Mouse (Mus musculus): Measurements from ENCODE around the gene Il4ra. TPM values are rescaled to one million over a fixed set of nuclear protein-coding genes. Genes with fewer than 3 reads are reported as not detected.

Il4ra gene
- total and polyA plus RNA-seq, 3 experiments = 18.2 to 27.4 (median 26.4) TPM

DNA sequence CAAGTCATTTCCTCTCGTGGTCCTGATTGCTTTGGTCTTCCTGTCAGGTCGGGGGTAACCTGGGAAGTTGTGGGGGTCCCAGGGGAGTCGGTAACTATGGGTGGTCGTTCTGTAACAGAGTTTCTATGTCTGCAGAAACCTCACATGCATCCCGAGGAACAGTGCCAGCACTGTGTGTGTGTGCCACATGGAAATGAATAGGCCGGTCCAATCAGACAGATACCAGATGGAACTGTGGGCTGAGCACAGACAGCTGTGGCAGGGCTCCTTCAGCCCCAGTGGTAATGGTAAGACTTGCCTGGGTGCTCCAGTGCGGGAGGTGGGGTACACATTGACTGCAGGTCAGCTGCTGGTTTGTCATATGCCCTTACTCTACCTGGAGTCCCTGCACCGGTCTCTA lies 17.0 kb downstream of the Il4ra start:
- TF ChIP-seq HCFC1 (IDR thresholded peaks at IDR 0.05; ENCODE audit: low read depth, low read length) (no peak), POLR2AphosphoS2 (IDR thresholded peaks at IDR 0.05; ENCODE audit: low read depth, low read length) (no peak), SMC3 (IDR thresholded peaks at IDR 0.05; ENCODE audit: low read depth, low read length) (no peak), ZNF384 (IDR thresholded peaks at IDR 0.05; ENCODE audit: low read depth, low read length) (no peak), JUND (conservative IDR thresholded peaks at IDR 0.05; ENCODE audit: low read depth, low read length) (no peak), ZC3H11A (IDR thresholded peaks at IDR 0.05; ENCODE audit: low read depth, low read length) (no peak), E2F4 (IDR thresholded peaks at IDR 0.05; ENCODE audit: insufficient replicate concordance, low read depth, low read length) (no peak), MAZ (IDR thresholded peaks at IDR 0.05; ENCODE audit: low read depth, low read length) (no peak), CTCF (conservative IDR thresholded peaks at IDR 0.05 in 1 of 2, IDR thresholded peaks at IDR 0.05 in 1 of 2; ENCODE audit: low read depth in 2 of 2, low read length in 2 of 2) (no peak), ZMIZ1 (IDR thresholded peaks at IDR 0.05; ENCODE audit: low read depth, low read length) (no peak), POLR2A (IDR thresholded peaks at IDR 0.05; ENCODE audit: low read depth, low read length) (no peak), ETS1 (conservative IDR thresholded peaks at IDR 0.05; ENCODE audit: low read depth, low read length) (no peak)
- dilution Hi-C loops (cut with MboI; ENCODE audit: extremely low pct_ligation_motif_present, extremely low pct_unique_long_range_greater_than_20kb, low sequenced_read_pairs) = no loop called here

DNA sequence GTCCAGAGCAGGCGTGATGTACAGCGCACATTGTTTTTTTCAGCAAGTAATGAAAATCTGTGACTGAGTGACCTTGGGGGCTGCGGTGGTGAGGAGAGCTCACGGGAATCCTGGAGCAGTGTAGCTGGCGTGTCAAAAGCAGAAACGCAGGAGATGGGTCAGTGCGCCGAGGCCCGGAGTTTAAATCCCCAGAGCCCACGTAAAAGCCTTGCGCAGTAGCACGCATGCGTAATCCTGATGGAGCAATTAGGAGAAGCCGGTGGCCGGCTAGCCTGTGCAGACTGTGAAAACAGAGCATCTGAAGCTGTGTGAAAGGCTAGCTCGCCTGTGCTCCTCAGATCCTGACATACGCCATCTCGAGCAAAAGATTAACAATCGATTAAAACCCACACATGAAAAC lies 20.0 kb downstream of the Il4ra start:
- no peak overlapping the region for H3K4me3 ChIP-seq (replicated peaks in 1 of 3; ENCODE audit: low read depth in 2 of 3, low read length in 2 of 3, poor library complexity in 1 of 3)
- no peaks in the 10 kb centered on the region for H3K27me3 ChIP-seq (replicated peaks)
- no peak overlapping the region for H3K4me2 ChIP-seq (ENCODE audit: insufficient read depth, low read depth, poor library complexity, severe bottlenecking)
- no peak for DNase-seq (ENCODE audit: extremely low read depth)
- H3K27ac ChIP-seq (ENCODE audit: insufficient read depth, low read depth) = no peak overlapping the region
- H3K9me3 ChIP-seq (replicated peaks; ENCODE audit: low read length) = no peaks in the 10 kb centered on the region
- in situ Hi-C loops (cut with MboI; ENCODE audit: low pct_ligation_motif_present, low pct_unique_long_range_greater_than_20kb, low sequenced_read_pairs) (no loop called here), dilution Hi-C loops (cut with MboI; ENCODE audit: extremely low pct_ligation_motif_present, extremely low pct_unique_long_range_greater_than_20kb, low sequenced_read_pairs) (no loop called here)
- H3K79me2 ChIP-seq (replicated peaks; ENCODE audit: control insufficient read depth, extremely low read depth, insufficient read depth, poor library complexity, severe bottlenecking) = no peaks in the 10 kb centered on the region
- TF ChIP-seq ZNF384 (IDR thresholded peaks at IDR 0.05; ENCODE audit: low read depth, low read length) = no peak
- TF ChIP-seq NRF1 (IDR thresholded peaks at IDR 0.05; ENCODE audit: low read depth, low read length) = no peak
- TF ChIP-seq NELFE (IDR thresholded peaks at IDR 0.05; ENCODE audit: low read depth, low read length) = no peak
- no peak for TF ChIP-seq KAT2A (IDR thresholded peaks at IDR 0.05; ENCODE audit: insufficient replicate concordance, low read length)
- TF ChIP-seq MAFK (IDR thresholded peaks at IDR 0.05; ENCODE audit: insufficient replicate concordance, low read length) = no peak
- TF ChIP-seq CTCF (conservative IDR thresholded peaks at IDR 0.05 in 1 of 2, IDR thresholded peaks at IDR 0.05 in 1 of 2; ENCODE audit: low read depth in 2 of 2, low read length in 2 of 2) = no peak
- no peak for TF ChIP-seq MXI1 (IDR thresholded peaks at IDR 0.05; ENCODE audit: low read depth, low read length)
- TF ChIP-seq HCFC1 (IDR thresholded peaks at IDR 0.05; ENCODE audit: low read depth, low read length) = no peak
- TF ChIP-seq ZKSCAN1 (IDR thresholded peaks at IDR 0.05; ENCODE audit: borderline replicate concordance, low read depth, low read length) = no peak
- TF ChIP-seq IRF4 (IDR thresholded peaks at IDR 0.05; ENCODE audit: low read depth, low read length) = no peak
- TF ChIP-seq RCOR1 (conservative IDR thresholded peaks at IDR 0.05; ENCODE audit: low read depth, low read length) = no peak
- no peak for TF ChIP-seq CHD1 (IDR thresholded peaks at IDR 0.05; ENCODE audit: low read depth, low read length)
- no peak for TF ChIP-seq ELF1 (IDR thresholded peaks at IDR 0.05; ENCODE audit: low read depth, low read length)
- no peak for TF ChIP-seq ETS1 (conservative IDR thresholded peaks at IDR 0.05; ENCODE audit: low read depth, low read length)
- no peak for TF ChIP-seq POLR2A (IDR thresholded peaks at IDR 0.05; ENCODE audit: low read depth, low read length)
- no peak for TF ChIP-seq TCF12 (IDR thresholded peaks at IDR 0.05; ENCODE audit: low read depth, low read length)
- no peak for TF ChIP-seq SMC3 (IDR thresholded peaks at IDR 0.05; ENCODE audit: low read depth, low read length)
- TF ChIP-seq EP300 (IDR thresholded peaks at IDR 0.05; ENCODE audit: low read length) = no peak
- TF ChIP-seq MAZ (IDR thresholded peaks at IDR 0.05; ENCODE audit: low read depth, low read length) = no peak
- TF ChIP-seq MEF2A (IDR thresholded peaks at IDR 0.05; ENCODE audit: borderline replicate concordance, low read depth, low read length) = no peak
- H3K4me1 ChIP-seq (ENCODE audit: control insufficient read depth in 1 of 2, insufficient read depth in 2 of 2) = peaks cover 0 to 18% of the 10 kb centered on the region in 2 experiments; a peak in 2 of 4 replicates
- H3K36me3 ChIP-seq (replicated peaks in 1 of 2; ENCODE audit: control insufficient read depth in 1 of 2, insufficient read depth in 1 of 2, low read length in 1 of 2) = peaks cover 92 to 100% of the 10 kb centered on the region in 2 experiments
- H3K9ac ChIP-seq (ENCODE audit: insufficient read depth, low read depth) = no peak overlapping the region

More for the DNA sequence above, 17.0 kb downstream of the Il4ra start:
- Histone ChIP-seq H3K36me3 (replicated peaks in 1 of 2; ENCODE audit: control insufficient read depth in 1 of 2, insufficient read depth in 1 of 2, low read length in 1 of 2) (peaks cover 87 to 98% of the 10 kb centered on the region in 2 experiments), H3K4me2 (ENCODE audit: insufficient read depth, low read depth, poor library complexity, severe bottlenecking) (no peak overlapping the region), H3K9ac (ENCODE audit: insufficient read depth, low read depth) (no peak overlapping the region), H3K27me3 (replicated peaks) (no peaks in the 10 kb centered on the region), H3K9me3 (replicated peaks; ENCODE audit: low read length) (no peaks in the 10 kb centered on the region), H3K27ac (ENCODE audit: insufficient read depth, low read depth) (no peak overlapping the region), H3K4me1 (ENCODE audit: control insufficient read depth in 1 of 2, insufficient read depth in 2 of 2) (peaks cover 0 to 10% of the 10 kb centered on the region in 2 experiments; a peak in 1 of 4 replicates), H3K79me2 (replicated peaks; ENCODE audit: control insufficient read depth, extremely low read depth, insufficient read depth, poor library complexity, severe bottlenecking) (no peaks in the 10 kb centered on the region), H3K4me3 (replicated peaks in 1 of 3; ENCODE audit: low read depth in 2 of 3, low read length in 2 of 3, poor library complexity in 1 of 3) (no peak overlapping the region)
- in situ Hi-C loops (cut with MboI; ENCODE audit: low pct_ligation_motif_present, low pct_unique_long_range_greater_than_20kb, low sequenced_read_pairs) = no loop called here
- DNase-seq (ENCODE audit: extremely low read depth) = no peak
